Mouse (Mus musculus): ENCODE data around the gene Aplf. TPM values are rescaled to one million over a fixed set of nuclear protein-coding genes. Genes with fewer than 3 reads are reported as not detected.

Gene Aplf
- polyA plus RNA-seq, 1 experiment from 2014 or later, result 14.9 TPM

DNA sequence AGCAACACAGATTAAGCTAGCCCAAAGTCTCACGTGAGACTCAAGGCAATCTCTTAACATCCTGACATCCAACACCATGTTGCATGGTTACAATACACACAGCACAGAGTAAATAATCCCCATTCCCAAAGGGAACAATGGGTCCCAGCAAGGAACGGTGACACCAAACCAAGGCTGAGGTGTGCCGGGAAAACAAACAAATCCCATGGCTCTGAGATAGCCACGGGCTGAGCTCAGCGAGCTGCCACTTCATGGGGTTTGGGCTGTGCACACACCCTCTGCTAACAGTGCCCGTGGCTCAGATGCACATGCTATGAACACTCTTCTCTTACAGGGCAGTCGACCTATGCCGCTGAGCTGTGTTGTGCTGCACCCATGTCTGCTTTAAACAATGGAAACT, 54.0 kb downstream of the Aplf start:
- no peak for ATAC-seq (ENCODE audit: insufficient number of reproducible peaks, insufficient read depth, low FRiP score, low read depth)
- 67% methylated on average over 8 of the region's 8 CpGs for WGBS

DNA sequence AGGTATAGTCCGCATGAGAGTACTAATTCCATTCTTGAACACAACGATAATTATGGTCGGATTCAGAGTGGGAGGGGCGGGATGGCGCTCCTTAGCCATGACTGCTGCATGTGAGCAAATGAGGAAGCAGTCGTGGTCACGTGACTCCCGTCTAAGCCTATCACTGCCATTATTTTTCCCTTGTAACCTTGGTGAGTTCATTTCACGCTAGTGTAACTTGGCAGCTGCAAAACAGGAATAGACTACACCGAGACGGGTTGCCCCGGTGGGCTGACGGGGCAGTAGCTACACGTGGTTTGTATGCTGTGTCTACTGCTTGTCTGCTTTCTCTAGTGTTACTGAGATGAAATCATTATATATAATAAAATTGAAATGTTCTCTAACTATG, 56.3 kb downstream of the Aplf start:
- Histone ChIP-seq H3K36me3 (ENCODE audit: control insufficient read depth, insufficient read depth, low read length) (no peaks in the 10 kb centered on the region), H3K4me2 (replicated peaks; ENCODE audit: low read depth, low read length) (no peak overlapping the region), H3K4me3 (ENCODE audit: low read depth, low read length) (no peak overlapping the region), H3K9me3 (ENCODE audit: control insufficient read depth, low read depth, low read length) (no peaks in the 10 kb centered on the region), H3K9ac (replicated peaks; ENCODE audit: low read depth, low read length) (no peak overlapping the region), H3K27ac (ENCODE audit: low read length) (no peak overlapping the region), H3K4me1 (ENCODE audit: control insufficient read depth, insufficient read depth, low read length) (0 out of 2 replicates have a peak, but pooled peaks cover 3% of the 10 kb centered on the region), H3K27me3 (ENCODE audit: control insufficient read depth, insufficient read depth, low read length) (no peaks in the 10 kb centered on the region)
- ATAC-seq (ENCODE audit: insufficient number of reproducible peaks, insufficient read depth, low FRiP score, low read depth), result no peak
- 91% methylated on average over 14 of the region's 14 CpGs for WGBS

More for the DNA sequence above, 54.0 kb downstream of the Aplf start:
- Histone ChIP-seq H3K9ac (replicated peaks; ENCODE audit: low read depth, low read length) (no peak overlapping the region), H3K27ac (ENCODE audit: low read length) (no peak overlapping the region), H3K9me3 (ENCODE audit: control insufficient read depth, low read depth, low read length) (no peaks in the 10 kb centered on the region), H3K4me1 (ENCODE audit: control insufficient read depth, insufficient read depth, low read length) (peaks cover 13% of the 10 kb centered on the region; the same call in 1 of the 2 replicates), H3K27me3 (ENCODE audit: control insufficient read depth, insufficient read depth, low read length) (no peaks in the 10 kb centered on the region), H3K4me2 (replicated peaks; ENCODE audit: low read depth, low read length) (no peak overlapping the region), H3K36me3 (ENCODE audit: control insufficient read depth, insufficient read depth, low read length) (no peaks in the 10 kb centered on the region), H3K4me3 (ENCODE audit: low read depth, low read length) (no peak overlapping the region)

DNA sequence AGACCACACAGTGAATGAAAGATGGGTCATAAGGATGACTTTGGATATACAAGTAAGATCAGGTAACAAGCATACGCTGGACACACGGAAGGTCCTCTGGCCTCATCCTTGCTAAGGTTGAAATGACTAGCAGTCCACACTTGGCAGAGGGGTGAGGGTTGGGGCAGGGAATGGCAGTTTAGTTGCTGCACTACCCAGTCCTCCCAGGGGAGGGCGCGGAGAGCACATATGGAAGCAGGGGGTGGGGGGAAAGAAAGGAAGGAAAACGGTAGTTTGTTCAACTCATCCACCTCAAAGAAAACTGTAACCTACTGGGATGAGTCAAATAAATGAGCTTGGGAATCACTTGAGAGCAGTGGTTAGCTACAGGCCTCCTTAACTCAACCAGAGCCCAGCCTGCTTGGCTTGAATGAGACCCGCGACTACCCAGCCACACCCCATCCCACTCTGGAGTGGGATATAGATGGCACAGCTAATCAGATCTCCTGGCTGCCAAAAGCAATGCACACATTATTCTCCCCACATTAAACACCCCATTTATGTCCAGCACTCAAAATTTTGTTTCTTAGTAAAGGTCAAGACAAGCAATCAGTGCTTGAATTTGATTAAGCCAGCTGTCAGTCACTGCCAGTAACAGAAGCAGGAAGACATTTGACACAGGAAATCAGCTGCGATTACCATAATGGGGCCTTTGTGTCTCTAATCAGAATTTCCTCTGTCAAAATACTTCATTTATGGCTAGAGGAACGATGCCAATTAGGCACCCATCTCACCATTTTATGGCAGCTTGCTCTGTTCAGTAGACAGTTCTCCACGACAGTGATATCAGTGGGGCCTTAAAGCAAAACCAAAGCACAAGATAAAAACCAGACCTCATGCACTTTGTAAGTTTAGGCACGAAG, 56.9 kb downstream of the Aplf start:
- Histone ChIP-seq H3K9ac (replicated peaks; ENCODE audit: low read depth, low read length) (no peak overlapping the region), H3K27ac (ENCODE audit: low read length) (no peak overlapping the region), H3K36me3 (ENCODE audit: control insufficient read depth, insufficient read depth, low read length) (no peaks in the 10 kb centered on the region), H3K27me3 (ENCODE audit: control insufficient read depth, insufficient read depth, low read length) (no peaks in the 10 kb centered on the region), H3K4me1 (ENCODE audit: control insufficient read depth, insufficient read depth, low read length) (0 out of 2 replicates have a peak, but pooled peaks cover 2% of the 10 kb centered on the region), H3K4me2 (replicated peaks; ENCODE audit: low read depth, low read length) (no peak overlapping the region), H3K4me3 (ENCODE audit: low read depth, low read length) (no peak overlapping the region), H3K9me3 (ENCODE audit: control insufficient read depth, low read depth, low read length) (no peaks in the 10 kb centered on the region)
- ATAC-seq (ENCODE audit: insufficient number of reproducible peaks, insufficient read depth, low FRiP score, low read depth), result no peak
- 64% methylated on average over 11 of the region's 11 CpGs for WGBS

DNA sequence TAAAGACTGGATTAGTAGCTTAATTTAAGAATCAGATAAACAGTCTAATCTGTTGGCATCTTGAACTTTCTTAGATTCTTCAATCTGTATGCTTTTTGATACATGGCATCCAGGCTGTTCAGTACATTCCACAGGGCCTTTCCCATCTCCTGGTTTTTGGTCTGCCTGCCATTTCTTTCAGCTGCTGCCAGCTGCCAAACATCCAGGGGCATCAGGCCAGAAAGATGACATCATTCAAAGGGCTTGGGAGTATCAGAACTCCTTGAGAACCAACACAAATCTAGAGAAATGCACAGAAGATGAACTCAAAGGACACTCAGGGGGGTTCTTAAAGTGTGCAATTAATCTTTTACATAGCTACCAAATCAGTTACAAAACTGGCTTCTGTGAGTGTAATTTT, 72.2 kb downstream of the Aplf start:
- Histone ChIP-seq H3K27ac (ENCODE audit: low read length) (no peak overlapping the region), H3K27me3 (ENCODE audit: control insufficient read depth, insufficient read depth, low read length) (no peaks in the 10 kb centered on the region), H3K9me3 (ENCODE audit: control insufficient read depth, low read depth, low read length) (no peaks in the 10 kb centered on the region), H3K36me3 (ENCODE audit: control insufficient read depth, insufficient read depth, low read length) (no peaks in the 10 kb centered on the region), H3K4me3 (ENCODE audit: low read depth, low read length) (no peak overlapping the region), H3K4me2 (replicated peaks; ENCODE audit: low read depth, low read length) (no peak overlapping the region), H3K4me1 (ENCODE audit: control insufficient read depth, insufficient read depth, low read length) (no peaks in the 10 kb centered on the region), H3K9ac (replicated peaks; ENCODE audit: low read depth, low read length) (no peak overlapping the region)
- ATAC-seq (ENCODE audit: insufficient number of reproducible peaks, insufficient read depth, low FRiP score, low read depth), result no peak

DNA sequence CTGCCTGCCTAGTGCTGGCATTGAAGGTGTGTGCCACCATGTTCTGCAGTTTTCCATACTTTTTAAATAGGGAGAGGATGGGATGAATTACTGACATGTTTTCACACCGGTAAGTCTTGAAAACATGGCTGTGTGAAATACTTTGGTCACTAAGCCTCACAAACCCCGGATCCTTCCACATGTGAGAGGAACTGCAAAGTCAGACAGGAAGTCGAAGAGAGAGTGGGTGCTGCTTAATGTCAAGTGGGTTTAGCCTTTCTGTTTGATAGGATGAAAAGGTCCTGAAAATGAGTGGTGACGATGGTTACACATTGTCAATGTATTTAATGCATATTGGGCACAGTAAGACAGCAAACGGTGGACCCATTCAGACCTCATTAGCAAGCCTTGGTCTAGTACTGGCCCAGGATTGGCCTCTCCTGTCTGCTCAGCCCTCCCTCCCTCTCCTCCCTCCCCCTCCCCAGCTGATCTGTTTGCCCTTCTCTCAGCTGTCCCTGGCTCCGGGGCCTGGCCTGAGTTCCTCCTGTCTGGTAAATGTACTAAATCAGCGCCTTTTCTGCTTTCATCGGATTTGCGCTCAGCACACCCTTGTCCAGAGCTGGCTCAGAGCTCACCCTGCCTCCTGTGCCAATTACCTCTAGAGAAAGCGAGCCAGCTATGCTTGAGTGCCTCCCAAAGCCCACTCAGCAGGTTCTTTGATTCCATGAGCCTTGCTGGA, 74.7 kb downstream of the Aplf start:
- WGBS, result 58% methylated on average over 10 of the region's 10 CpGs
- H3K9me3 ChIP-seq (ENCODE audit: control insufficient read depth, low read depth, low read length), result no peaks in the 10 kb centered on the region
- H3K9ac ChIP-seq (replicated peaks; ENCODE audit: low read depth, low read length), result no peak overlapping the region
- H3K36me3 ChIP-seq (ENCODE audit: control insufficient read depth, insufficient read depth, low read length), result no peaks in the 10 kb centered on the region
- no peaks in the 10 kb centered on the region for H3K4me1 ChIP-seq (ENCODE audit: control insufficient read depth, insufficient read depth, low read length)
- H3K27me3 ChIP-seq (ENCODE audit: control insufficient read depth, insufficient read depth, low read length), result no peaks in the 10 kb centered on the region
- H3K4me2 ChIP-seq (replicated peaks; ENCODE audit: low read depth, low read length), result no peak overlapping the region
- ATAC-seq (ENCODE audit: insufficient number of reproducible peaks, insufficient read depth, low FRiP score, low read depth), result 0 out of 2 replicates have a peak, but pooled peaks have one; percentile 37
- no peak overlapping the region for H3K4me3 ChIP-seq (ENCODE audit: low read depth, low read length)
- H3K27ac ChIP-seq (ENCODE audit: low read length), result no peak overlapping the region

DNA sequence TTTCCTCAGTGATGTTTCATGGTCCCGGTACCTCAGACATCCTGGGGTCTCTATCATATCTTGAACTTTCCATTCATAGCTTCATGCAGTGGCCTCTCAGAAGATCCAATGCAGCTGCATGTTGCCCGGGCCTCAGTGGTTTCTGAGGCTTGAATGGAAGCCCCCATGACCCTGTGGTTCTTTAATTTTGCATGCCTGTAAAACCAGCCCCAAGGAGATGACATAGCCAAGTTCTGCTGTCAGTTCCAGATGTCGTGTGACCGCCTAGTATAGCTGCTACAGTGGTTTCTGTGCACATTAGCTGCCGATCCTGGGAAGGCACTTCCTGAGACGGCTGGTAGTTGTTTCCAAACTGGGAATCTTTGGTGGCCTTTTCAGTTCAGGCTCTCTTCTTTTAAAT, 77.8 kb downstream of the Aplf start:
- ATAC-seq (ENCODE audit: insufficient number of reproducible peaks, insufficient read depth, low FRiP score, low read depth), result no peak
- Histone ChIP-seq H3K27me3 (ENCODE audit: control insufficient read depth, insufficient read depth, low read length) (no peaks in the 10 kb centered on the region), H3K4me1 (ENCODE audit: control insufficient read depth, insufficient read depth, low read length) (no peaks in the 10 kb centered on the region), H3K27ac (ENCODE audit: low read length) (no peak overlapping the region), H3K9me3 (ENCODE audit: control insufficient read depth, low read depth, low read length) (no peaks in the 10 kb centered on the region), H3K36me3 (ENCODE audit: control insufficient read depth, insufficient read depth, low read length) (no peaks in the 10 kb centered on the region), H3K9ac (replicated peaks; ENCODE audit: low read depth, low read length) (no peak overlapping the region), H3K4me2 (replicated peaks; ENCODE audit: low read depth, low read length) (no peak overlapping the region), H3K4me3 (ENCODE audit: low read depth, low read length) (no peak overlapping the region)
- 77% methylated on average over 6 of the region's 6 CpGs for WGBS

DNA sequence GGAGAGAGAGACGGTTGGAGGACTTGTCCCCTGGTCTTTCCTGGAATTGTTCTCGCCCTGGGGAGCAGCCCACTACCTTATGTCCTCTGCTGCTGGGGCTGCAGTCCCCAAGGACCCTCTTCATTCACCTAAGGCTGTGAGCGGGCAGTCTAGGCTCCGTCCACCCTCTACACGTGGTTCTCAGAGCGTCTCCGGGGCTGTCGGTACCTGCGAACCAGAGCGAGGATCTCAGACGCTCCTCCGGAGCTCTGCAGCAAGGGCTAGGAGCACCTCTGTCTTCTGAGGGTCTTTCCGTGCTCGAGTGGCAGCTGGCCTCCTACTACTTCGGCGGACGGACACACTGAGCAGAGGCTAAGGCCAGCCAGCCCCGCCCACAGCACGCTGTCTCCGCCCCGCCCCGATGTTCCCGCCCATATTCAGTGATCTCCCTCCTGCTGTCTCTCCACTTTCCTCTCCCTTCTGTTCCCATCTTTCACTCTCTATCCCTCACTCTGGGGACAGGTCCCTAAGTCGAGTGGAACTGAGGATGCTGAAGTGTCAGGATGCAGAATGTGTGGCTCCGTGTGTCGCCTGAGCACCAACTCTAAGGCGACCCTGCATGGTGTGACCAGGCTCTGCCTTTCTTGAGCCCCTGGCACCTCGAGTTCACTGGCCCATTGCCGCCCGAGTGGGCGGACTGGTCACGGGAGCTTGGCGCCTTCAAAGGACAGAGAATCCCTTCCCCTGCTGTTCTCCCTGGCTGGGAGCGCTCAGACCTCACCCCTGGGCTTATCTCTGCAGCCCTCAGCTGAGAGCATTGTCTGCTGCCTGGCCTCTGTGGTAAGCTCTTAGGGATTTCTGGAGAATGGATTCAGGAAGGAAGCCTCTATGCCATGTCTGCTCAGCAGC, 81.4 kb downstream of the Aplf start, which contains the start of gene Prokr1:
Gene Prokr1, minus strand, starts transcription at position 350 of the 888 bp plus-strand sequence.
- ATAC-seq (ENCODE audit: insufficient number of reproducible peaks, insufficient read depth, low FRiP score, low read depth), result peak; percentile 87
- Histone ChIP-seq H3K4me2 (replicated peaks; ENCODE audit: low read depth, low read length) (peak within 1 kb of the TSS; percentile 60), H3K4me3 (ENCODE audit: low read depth, low read length) (peak within 1 kb of the TSS; percentile 37), H3K27me3 (ENCODE audit: control insufficient read depth, insufficient read depth, low read length) (no peaks in the 10 kb centered on the region), H3K27ac (ENCODE audit: low read length) (no peak within 1 kb of the TSS), H3K9ac (replicated peaks; ENCODE audit: low read depth, low read length) (no peak within 1 kb of the TSS), H3K9me3 (ENCODE audit: control insufficient read depth, low read depth, low read length) (no peaks in the 10 kb centered on the region), H3K4me1 (ENCODE audit: control insufficient read depth, insufficient read depth, low read length) (no peaks in the 10 kb centered on the region), H3K36me3 (ENCODE audit: control insufficient read depth, insufficient read depth, low read length) (no peaks in the 10 kb centered on the region)
- WGBS, result 2% methylated on average over 34 of the region's 34 CpGs

All from stomach, embryonic 14.5 days (tissue).